Mouse (Mus musculus): ENCODE data around the gene Lepr. TPM values are rescaled to one million over a fixed set of nuclear protein-coding genes. Genes with fewer than 3 reads are reported as not detected.

Gene Lepr
- polyA plus RNA-seq, 2 experiments: 0.31 to 0.57 TPM

GRCm38 (mm10) chr4:101682620-101683019, 34.6 kb upstream of the Lepr start:
- Histone ChIP-seq H3K4me2 (ENCODE audit: low read depth) (no peak overlapping the region), H3K4me1 (replicated peaks; ENCODE audit: control insufficient read depth in 2 of 2, insufficient read depth in 2 of 2, low read length in 1 of 2) (no peaks in the 10 kb centered on the region), H3K9me3 (ENCODE audit: control insufficient read depth, low read length) (no peaks in the 10 kb centered on the region), H3K36me3 (replicated peaks; ENCODE audit: control insufficient read depth, insufficient read depth, low read depth) (no peaks in the 10 kb centered on the region), H3K4me3 (ENCODE audit: insufficient read depth in 1 of 2, low read depth in 2 of 2, low read length in 2 of 2) (no peak overlapping the region), H3K9ac (replicated peaks) (no peak overlapping the region), H3K27ac (no peak overlapping the region), H3K27me3 (ENCODE audit: control insufficient read depth, insufficient read depth, low read length) (no peaks in the 10 kb centered on the region)
- WGBS (ENCODE audit: insufficient replicate concordance): 71% methylated on average over 4 of the region's 4 CpGs
- no peak for TF ChIP-seq CTCF (IDR thresholded peaks at IDR 0.05; ENCODE audit: low read depth)
- no peak for TF ChIP-seq EP300 (IDR thresholded peaks at IDR 0.05; ENCODE audit: low read depth)
- no peak for DNase-seq (ENCODE audit: low read depth in 3 of 3, low spot score in 3 of 3)
- ATAC-seq (ENCODE audit: insufficient read depth): no peak

DNA sequence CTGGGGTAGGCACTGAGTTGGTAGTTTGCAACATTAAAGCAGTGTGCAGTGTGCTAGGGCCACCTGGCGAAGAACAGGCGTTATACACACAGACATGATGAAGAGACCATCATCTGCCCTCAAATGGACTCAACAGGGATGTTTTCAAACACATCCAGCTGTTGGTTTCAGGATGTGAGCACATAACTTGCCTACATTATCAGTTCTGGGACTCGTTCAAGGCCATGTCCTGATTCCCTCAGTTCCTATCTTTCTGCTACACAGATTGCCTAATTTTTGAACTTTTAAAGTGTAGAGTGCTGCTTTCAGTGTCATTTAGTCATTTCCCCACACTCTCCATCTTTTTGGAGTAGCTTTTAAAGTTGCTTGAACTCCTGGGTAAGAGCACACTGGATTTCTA, 34.1 kb upstream of the Lepr start:
- H3K4me1 ChIP-seq (replicated peaks; ENCODE audit: control insufficient read depth in 2 of 2, insufficient read depth in 2 of 2, low read length in 1 of 2): no peaks in the 10 kb centered on the region
- H3K36me3 ChIP-seq (replicated peaks; ENCODE audit: control insufficient read depth, insufficient read depth, low read depth): no peaks in the 10 kb centered on the region
- no peak for DNase-seq (ENCODE audit: low read depth in 3 of 3, low spot score in 3 of 3)
- TF ChIP-seq CTCF (IDR thresholded peaks at IDR 0.05; ENCODE audit: low read depth) (no peak), EP300 (IDR thresholded peaks at IDR 0.05; ENCODE audit: low read depth) (no peak)
- H3K4me2 ChIP-seq (ENCODE audit: low read depth): no peak overlapping the region
- no peaks in the 10 kb centered on the region for H3K27me3 ChIP-seq (ENCODE audit: control insufficient read depth, insufficient read depth, low read length)
- 46% methylated on average over 3 of the region's 3 CpGs for WGBS (ENCODE audit: insufficient replicate concordance)
- no peak for ATAC-seq (ENCODE audit: insufficient read depth)
- no peak overlapping the region for H3K9ac ChIP-seq (replicated peaks)
- no peak overlapping the region for H3K27ac ChIP-seq
- H3K9me3 ChIP-seq (ENCODE audit: control insufficient read depth, low read length): no peaks in the 10 kb centered on the region
- H3K4me3 ChIP-seq (ENCODE audit: insufficient read depth in 1 of 2, low read depth in 2 of 2, low read length in 2 of 2): no peak overlapping the region

GRCm38 (mm10) chr4:101684821-101685220, 32.4 kb upstream of the Lepr start:
- 58% methylated on average over 3 of the region's 3 CpGs for WGBS (ENCODE audit: insufficient replicate concordance)
- no peak for ATAC-seq (ENCODE audit: insufficient read depth)
- Histone ChIP-seq H3K36me3 (replicated peaks; ENCODE audit: control insufficient read depth, insufficient read depth, low read depth) (no peaks in the 10 kb centered on the region), H3K27me3 (ENCODE audit: control insufficient read depth, insufficient read depth, low read length) (no peaks in the 10 kb centered on the region), H3K4me3 (ENCODE audit: insufficient read depth in 1 of 2, low read depth in 2 of 2, low read length in 2 of 2) (no peak overlapping the region), H3K9ac (replicated peaks) (no peak overlapping the region), H3K27ac (no peak overlapping the region), H3K9me3 (ENCODE audit: control insufficient read depth, low read length) (no peaks in the 10 kb centered on the region), H3K4me1 (replicated peaks; ENCODE audit: control insufficient read depth in 2 of 2, insufficient read depth in 2 of 2, low read length in 1 of 2) (no peaks in the 10 kb centered on the region), H3K4me2 (ENCODE audit: low read depth) (no peak overlapping the region)
- no peak for DNase-seq (ENCODE audit: low read depth in 3 of 3, low spot score in 3 of 3)
- TF ChIP-seq EP300 (IDR thresholded peaks at IDR 0.05; ENCODE audit: low read depth) (no peak), CTCF (IDR thresholded peaks at IDR 0.05; ENCODE audit: low read depth) (no peak)

DNA sequence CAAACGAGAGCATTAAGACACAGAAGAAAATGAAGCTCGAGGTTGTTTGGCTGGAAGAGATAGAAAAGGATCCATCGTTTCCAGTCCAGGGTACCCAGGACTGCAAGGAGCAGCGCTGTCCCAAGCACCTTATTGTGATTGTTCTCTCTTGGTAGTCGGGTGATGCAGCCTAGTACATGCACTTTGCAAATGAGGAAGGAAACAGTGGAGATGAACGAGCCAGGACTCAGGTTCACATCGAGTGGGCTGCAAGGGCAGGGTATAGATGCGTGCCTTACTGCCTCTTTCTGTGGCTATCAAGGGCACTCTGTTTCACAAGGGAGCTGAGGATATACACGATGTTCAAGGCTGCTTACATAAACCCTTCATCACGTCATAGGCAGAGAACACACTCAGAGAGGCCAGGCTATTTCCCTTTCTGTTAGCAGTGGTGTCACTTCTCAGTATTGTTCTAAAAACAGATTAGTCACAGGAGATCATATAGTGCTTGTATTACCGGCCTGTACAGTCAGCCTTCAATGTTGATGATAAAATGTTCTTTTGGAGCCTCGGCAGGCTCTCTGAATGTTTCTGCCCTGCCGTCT, 30.9 kb upstream of the Lepr start:
- no peaks in the 10 kb centered on the region for H3K4me1 ChIP-seq (replicated peaks; ENCODE audit: control insufficient read depth in 2 of 2, insufficient read depth in 2 of 2, low read length in 1 of 2)
- H3K9ac ChIP-seq (replicated peaks): no peak overlapping the region
- DNase-seq (ENCODE audit: low read depth in 3 of 3, low spot score in 3 of 3) (no peak), ATAC-seq (ENCODE audit: insufficient read depth) (no peak)
- H3K4me3 ChIP-seq (ENCODE audit: insufficient read depth in 1 of 2, low read depth in 2 of 2, low read length in 2 of 2): no peak overlapping the region
- no peaks in the 10 kb centered on the region for H3K27me3 ChIP-seq (ENCODE audit: control insufficient read depth, insufficient read depth, low read length)
- no peaks in the 10 kb centered on the region for H3K9me3 ChIP-seq (ENCODE audit: control insufficient read depth, low read length)
- no peaks in the 10 kb centered on the region for H3K36me3 ChIP-seq (replicated peaks; ENCODE audit: control insufficient read depth, insufficient read depth, low read depth)
- WGBS (ENCODE audit: insufficient replicate concordance): 36% methylated on average over 13 of the region's 13 CpGs
- H3K27ac ChIP-seq: no peak overlapping the region
- no peak overlapping the region for H3K4me2 ChIP-seq (ENCODE audit: low read depth)
- no peak for TF ChIP-seq CTCF (IDR thresholded peaks at IDR 0.05; ENCODE audit: low read depth)
- TF ChIP-seq EP300 (IDR thresholded peaks at IDR 0.05; ENCODE audit: low read depth): no peak

DNA sequence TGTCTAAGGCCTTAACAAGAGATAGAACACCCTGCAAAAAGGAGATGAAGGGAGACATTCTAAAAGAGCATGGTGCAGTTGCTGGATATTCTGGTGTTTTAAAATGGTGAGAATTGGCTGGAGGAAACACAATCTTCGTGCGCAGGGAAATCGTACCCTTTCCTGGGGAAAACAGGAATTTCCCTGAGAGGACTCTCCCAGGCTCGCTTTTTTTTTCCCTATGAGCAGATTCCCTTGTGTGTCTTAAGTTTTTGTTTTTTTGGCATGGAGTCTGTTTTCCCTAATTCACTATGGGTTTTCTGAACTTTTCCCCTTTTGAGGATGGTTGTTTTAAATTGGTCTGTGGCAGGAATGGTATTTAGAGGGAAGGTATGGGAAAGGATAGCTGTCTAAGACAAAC, 28.0 kb upstream of the Lepr start:
- TF ChIP-seq EP300 (IDR thresholded peaks at IDR 0.05; ENCODE audit: low read depth): no peak
- no peak for TF ChIP-seq CTCF (IDR thresholded peaks at IDR 0.05; ENCODE audit: low read depth)
- no peaks in the 10 kb centered on the region for H3K27me3 ChIP-seq (ENCODE audit: control insufficient read depth, insufficient read depth, low read length)
- DNase-seq (ENCODE audit: low read depth in 3 of 3, low spot score in 3 of 3) (no peak), ATAC-seq (ENCODE audit: insufficient read depth) (no peak)
- 70% methylated on average over 4 of the region's 4 CpGs for WGBS (ENCODE audit: insufficient replicate concordance)
- no peak overlapping the region for H3K4me3 ChIP-seq (ENCODE audit: insufficient read depth in 1 of 2, low read depth in 2 of 2, low read length in 2 of 2)
- H3K4me1 ChIP-seq (replicated peaks; ENCODE audit: control insufficient read depth in 2 of 2, insufficient read depth in 2 of 2, low read length in 1 of 2): no peaks in the 10 kb centered on the region
- no peak overlapping the region for H3K27ac ChIP-seq
- H3K4me2 ChIP-seq (ENCODE audit: low read depth): no peak overlapping the region
- H3K36me3 ChIP-seq (replicated peaks; ENCODE audit: control insufficient read depth, insufficient read depth, low read depth): no peaks in the 10 kb centered on the region
- H3K9me3 ChIP-seq (ENCODE audit: control insufficient read depth, low read length): no peaks in the 10 kb centered on the region
- H3K9ac ChIP-seq (replicated peaks): no peak overlapping the region
